8 mouse cellular contexts compared by ENCODE assay signal in genomic region chr7:4924891-4925301, GRCm38 (mm10). TPM values are rescaled to one million over a fixed set of nuclear protein-coding genes. Genes with fewer than 3 reads are reported as not detected.
DNase-seq lines count a peak whose midpoint lies in the region; ATAC-seq lines count a peak whose summit lies in the region.

No protein-coding gene starts in this region.

- peak overlapping the region; percentile 67 for H3K4me2 ChIP-seq in intestine, embryonic 15.5 days (replicated peaks)

- peak; percentile 73 for DNase-seq in adrenal gland, adult 2 months
- no peak for DNase-seq in adrenal gland, adult 8-10 months
- DNase-seq in brain, adult 2 months (ENCODE audit: low read depth, low spot score): peak; percentile 89
- peak; percentile 70 for DNase-seq in gastrocnemius, postnatal 14 days
- peak; percentile 50 for DNase-seq in neural tube, embryonic 10.5 days (ENCODE audit: extremely low spot score, low spot score)
- no peak for DNase-seq in ovary, postnatal 14 days (ENCODE audit: low spot score)
- DNase-seq in right cerebral cortex, postnatal 25 days: no peak

- peak; percentile 52 for ATAC-seq in intestine, embryonic 15.5 days

- no peaks in the 10 kb centered on the region for H3K27me3 ChIP-seq in intestine, embryonic 15.5 days (replicated peaks)

- peaks cover 46% of the 10 kb centered on the region for H3K4me1 ChIP-seq in intestine, embryonic 15.5 days (replicated peaks)

- no peak overlapping the region for H3K9ac ChIP-seq in intestine, embryonic 15.5 days

- H3K4me3 ChIP-seq in intestine, embryonic 15.5 days (replicated peaks): no peak overlapping the region

- intact Hi-C loops in gastrocnemius, postnatal 14 days (cut with DNase I; ENCODE audit: low total_unique reads): no loop called here

- peak overlapping the region; percentile 94 for H3K27ac ChIP-seq in intestine, embryonic 15.5 days

- 6% methylated on average over 3 of the region's 4 CpGs for whole genome bisulfite sequencing in intestine, embryonic 15.5 days

- H3K36me3 ChIP-seq in intestine, embryonic 15.5 days: peaks cover 12% of the 10 kb centered on the region

- H3K9me3 ChIP-seq in intestine, embryonic 15.5 days: no peaks in the 10 kb centered on the region

RNA-seq across cellular contexts. Expression of gene Ssc5d, which starts 0.7 kb away (rescaled TPM):
- 1 to 10 TPM; 2.2 to 2.3 TPM for total RNA-seq in adrenal gland, adult 2 months (2021)
- 2.9 and 3.1 TPM in 2 replicates for polyA plus RNA-seq in adrenal gland, adult 2 months (2012; rRNA removed)
- total RNA-seq in adrenal gland, adult 8-10 months (2022): 1 to 10 TPM; 1.7 to 4.5 (median 2.2) TPM
- total RNA-seq in gastrocnemius, postnatal 14 days (2021): 10 to 100 TPM; 28.5 to 33.4 TPM
- 2.7 and 3.5 TPM in 2 replicates for polyA plus RNA-seq in intestine, embryonic 15.5 days (2015; fragmentation: Nextera tagmentation; extraction: Ambion mirVana)

RNA-seq across cellular contexts. Expression of gene Nat14, which starts 3.1 kb away (rescaled TPM):
- total RNA-seq in adrenal gland, adult 2 months (2021): 1 to 10 TPM; 8.4 to 9.2 TPM
- polyA plus RNA-seq in adrenal gland, adult 2 months (2012; rRNA removed): 11.4 and 20.0 TPM in 2 replicates
- 10 to 100 TPM in 2 of 4 experiments, 1 to 10 TPM in 2; 8.5 to 13.3 (median 10.4) TPM for total RNA-seq in adrenal gland, adult 8-10 months (2022)
- 1 to 10 TPM; 2.4 to 3.3 TPM for total RNA-seq in gastrocnemius, postnatal 14 days (2021)
- polyA plus RNA-seq in intestine, embryonic 15.5 days (2015; fragmentation: Nextera tagmentation; extraction: Ambion mirVana): 3.0 and 3.5 TPM in 2 replicates

RNA-seq across cellular contexts. Expression of gene Zfp628, which starts 9.9 kb away (rescaled TPM):
- 10 to 100 TPM; 15.1 to 19.2 TPM for total RNA-seq in adrenal gland, adult 2 months (2021)
- polyA plus RNA-seq in adrenal gland, adult 2 months (2012; rRNA removed): 35.6 and 41.3 TPM in 2 replicates
- 10 to 100 TPM; 14.4 to 20.6 (median 16.2) TPM for total RNA-seq in adrenal gland, adult 8-10 months (2022)
- total RNA-seq in gastrocnemius, postnatal 14 days (2021): 1 to 10 TPM; 7.9 to 8.4 TPM
- 2.9 and 3.4 TPM in 2 replicates for polyA plus RNA-seq in intestine, embryonic 15.5 days (2015; fragmentation: Nextera tagmentation; extraction: Ambion mirVana)

RNA-seq across cellular contexts. Expression of gene Gm36210, which starts 18.6 kb away (rescaled TPM):
- under 1 TPM; 0.23 to 0.45 TPM for total RNA-seq in adrenal gland, adult 2 months (2021)
- polyA plus RNA-seq in adrenal gland, adult 2 months (2012; rRNA removed): 0.27 TPM in 1 of 2 replicates, not detected in the other
- under 1 TPM in 1 of 4 experiments, not detected in 3; 0.26 TPM for total RNA-seq in adrenal gland, adult 8-10 months (2022)
- total RNA-seq in gastrocnemius, postnatal 14 days (2021): not detected
- polyA plus RNA-seq in intestine, embryonic 15.5 days (2015; fragmentation: Nextera tagmentation; extraction: Ambion mirVana): not detected in 2 replicates

RNA-seq across cellular contexts. Expression of gene Sbk2, which starts 39.3 kb away (rescaled TPM):
- 1 to 10 TPM in 1 of 2 experiments, under 1 TPM in 1; 0.32 to 1.0 TPM for total RNA-seq in adrenal gland, adult 2 months (2021)
- 0.52 and 1.4 TPM in 2 replicates for polyA plus RNA-seq in adrenal gland, adult 2 months (2012; rRNA removed)
- total RNA-seq in adrenal gland, adult 8-10 months (2022): 1 to 10 TPM in 2 of 4 experiments, under 1 TPM in 1, not detected in 1; 0.45 to 2.1 (median 1.8) TPM
- total RNA-seq in gastrocnemius, postnatal 14 days (2021): 10 to 100 TPM; 39.9 to 51.4 TPM
- 0.23 and 0.39 TPM in 2 replicates for polyA plus RNA-seq in intestine, embryonic 15.5 days (2015; fragmentation: Nextera tagmentation; extraction: Ambion mirVana)

Comparison
In these comparisons a context has a peak if more than half of its experiments do, and no peak if none do; other contexts are left out.
1. DNase-seq: peak in adrenal gland, adult 2 months (single experiment), brain, adult 2 months (single experiment), gastrocnemius, postnatal 14 days (single experiment) and neural tube, embryonic 10.5 days (single experiment); none in adrenal gland, adult 8-10 months (single experiment), ovary, postnatal 14 days (single experiment) and right cerebral cortex, postnatal 25 days (single experiment).
2. RNA of gene Ssc5d, which starts 0.7 kb away (total RNA-seq): 28.5 to 33.4 TPM in gastrocnemius, postnatal 14 days; 1.7 to 4.5 TPM in adrenal gland, adult 8-10 months and 2.2 to 2.3 TPM in adrenal gland, adult 2 months; every median in the first group is over 4 times any median in the second.